Mouse (Mus musculus) adrenal gland, adult 2 months (tissue): Measurements from ENCODE around the gene Atn1. TPM values are rescaled to one million over a fixed set of nuclear protein-coding genes. Genes with fewer than 3 reads are reported as not detected.

Experiments
- DNase-seq: peaks from one replicate; pipeline ENCODE4 v3.0.0; 2021
- polyA plus RNA-seq: library from polyadenylated mRNA; depleted of rRNA; stranded (reverse); fragments of >200 nt; gene quantifications from 2 replicates; pipeline ENCODE4 v1.2.3, GENCODE M21; 2012
- total RNA-seq, 2 experiments: library from RNA; stranded (reverse); gene quantifications; 2 replicates each; pipeline ENCODE4 v1.2.3; 2021

Atn1 gene
- total and polyA plus RNA-seq, 3 experiments: 76.8 to 110 (median 86.3) TPM

- no peak for DNase-seq
Observed at GRCm38 (mm10) chr6:124768704-124769044, 12.3 kb upstream of the Atn1 start.

- no peak for DNase-seq
Observed at GRCm38 (mm10) chr6:124767920-124768703, 11.8 kb upstream of the Atn1 start.

GRCm38 (mm10) chr6:124767536-124767919 is 11.2 kb upstream of the Atn1 start:
- no peak for DNase-seq

- no peak for DNase-seq
Observed at GRCm38 (mm10) chr6:124765951-124766350, 9.6 kb upstream of the Atn1 start.

GRCm38 (mm10) chr6:124759259-124759658 is 2.9 kb upstream of the Atn1 start:
- peak; percentile 86 for DNase-seq

GRCm38 (mm10) chr6:124758849-124759232 is 2.5 kb upstream of the Atn1 start:
- DNase-seq: no peak

- peak; percentile 73 for DNase-seq
Observed at GRCm38 (mm10) chr6:124757909-124758848, 1.9 kb upstream of the Atn1 start.

GRCm38 (mm10) chr6:124757351-124757880 is 1.1 kb upstream of the Atn1 start:
- DNase-seq: no peak

GRCm38 (mm10) chr6:124756652-124757350 is 477 bp upstream of the Atn1 start:
- peak; percentile 92 for DNase-seq

GRCm38 (mm10) chr6:124755306-124755705 is 1.0 kb downstream of the Atn1 start:
- no peak for DNase-seq

GRCm38 (mm10) chr6:124753861-124754260 is 2.5 kb downstream of the Atn1 start:
- no peak for DNase-seq

GRCm38 (mm10) chr6:124750405-124750804 is 5.9 kb downstream of the Atn1 start:
- DNase-seq: no peak

GRCm38 (mm10) chr6:124746654-124747632 is 9.4 kb downstream of the Atn1 start:
- no peak for DNase-seq

- no peak for DNase-seq
Observed at GRCm38 (mm10) chr6:124746296-124746605, 10.1 kb downstream of the Atn1 start.

GRCm38 (mm10) chr6:124745490-124746295 is 10.6 kb downstream of the Atn1 start:
- DNase-seq: peak; percentile 96

- no peak for DNase-seq
Observed at GRCm38 (mm10) chr6:124744755-124745321, 11.5 kb downstream of the Atn1 start.

GRCm38 (mm10) chr6:124743647-124744046 is 12.7 kb downstream of the Atn1 start:
- DNase-seq: no peak

GRCm38 (mm10) chr6:124742839-124743514 is 13.3 kb downstream of the Atn1 start:
- DNase-seq: no peak

- DNase-seq: no peak
Observed at GRCm38 (mm10) chr6:124741842-124742241, 14.5 kb downstream of the Atn1 start.
